Mouse (Mus musculus) skeletal muscle tissue, postnatal 0 days (tissue): ENCODE results near the gene St14. TPM values are rescaled to one million over a fixed set of nuclear protein-coding genes. Genes with fewer than 3 reads are reported as not detected.

ENCODE experiments used
- polyA plus RNA-seq: library from polyadenylated mRNA; unstranded; fragments of >200 nt; fragmentation: Nextera tagmentation; extraction: Ambion mirVana; gene quantifications from 2 replicates; pipeline ENCODE4 v1.2.1, GENCODE M21; 2015

The St14 gene
- polyA plus RNA-seq = 0.26 and 0.74 TPM in 2 replicates

DNA sequence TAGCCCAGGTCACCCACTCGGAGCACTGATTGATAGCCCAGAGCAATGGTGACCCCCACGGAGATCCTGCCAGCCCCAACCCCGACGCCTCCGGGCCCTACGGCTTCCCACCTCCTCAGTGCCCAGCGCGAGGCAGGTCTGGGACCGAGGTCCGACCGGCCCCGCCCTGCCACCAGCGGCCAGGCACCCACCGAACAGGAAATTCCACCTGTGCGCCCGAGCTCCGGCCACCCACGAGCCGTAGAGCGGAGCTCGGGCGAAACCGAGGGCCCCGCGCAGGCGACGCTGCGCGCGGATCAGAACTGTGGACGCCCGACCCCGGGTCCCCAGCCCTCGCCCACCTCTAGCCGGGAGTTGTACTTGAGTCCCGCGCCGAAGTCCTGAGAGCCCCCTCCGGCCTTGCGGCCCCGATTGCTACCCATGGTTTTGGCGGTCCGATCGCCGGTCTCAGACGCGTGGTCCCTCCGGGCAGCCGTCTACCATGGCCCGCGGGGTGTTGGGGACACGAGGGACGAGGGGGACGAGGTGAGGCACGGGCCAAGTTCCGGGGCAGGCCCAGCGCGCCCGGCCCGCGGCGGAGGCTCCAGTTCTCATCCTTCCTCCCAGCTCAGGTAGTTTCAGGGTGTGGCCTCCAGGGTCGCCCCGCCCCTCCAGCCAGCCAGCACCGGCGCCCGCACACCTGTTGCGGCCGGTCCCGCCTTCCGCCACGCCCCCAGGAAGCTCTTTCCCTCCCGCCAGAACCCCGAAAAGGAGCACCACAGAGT lies at the start of gene St14:
Gene St14 (minus strand): TSS at position 649 of the 764 bp plus-strand sequence.

Other genes starting within 250 kb of the St14 start
- gene Adamts15, start 209.4 kb downstream of the St14 start, polyA plus RNA-seq = 3.4 and 3.8 TPM in 2 replicates
- gene Adamts8, start 189.3 kb downstream of the St14 start, polyA plus RNA-seq = 4.6 and 5.0 TPM in 2 replicates
- gene Zbtb44, start 101.2 kb downstream of the St14 start, polyA plus RNA-seq = 5.8 and 6.9 TPM in 2 replicates
- 121 and 167 TPM in 2 replicates for gene Aplp2, start 80.0 kb upstream of the St14 start, polyA plus RNA-seq
- 0.71 and 1.2 TPM in 2 replicates for gene Prdm10, start 148.7 kb upstream of the St14 start, polyA plus RNA-seq